Mouse (Mus musculus) myocyte (in vitro differentiated cells): ENCODE data around the gene Tmem132d.

Experiments used
- CEBPB ChIP-seq: IDR thresholded peaks from 2 replicates; pipeline ENCODE4 v1.6.1; 2011; ENCODE audit warnings: mild to moderate bottlenecking, moderate library complexity; ENCODE audit not compliant: poor library complexity, insufficient read depth, severe bottlenecking
- E2F4 ChIP-seq: IDR thresholded peaks from one replicate; pipeline ENCODE4 v1.6.1; 2011; ENCODE audit warnings: mild to moderate bottlenecking, control low read depth, moderate library complexity; ENCODE audit not compliant: insufficient read depth
- MAX ChIP-seq: IDR thresholded peaks from one replicate; pipeline ENCODE4 v1.6.1; 2011; ENCODE audit warnings: low read depth, mild to moderate bottlenecking, control low read depth
- MYOD1 ChIP-seq, 3 experiments: IDR thresholded peaks; one replicate each; pipeline ENCODE4 v1.6.1; 2011; ENCODE audit warnings: control low read depth in 2 of 3, low read depth in 2 of 3, mild to moderate bottlenecking in 2 of 3, moderate library complexity in 1 of 3; ENCODE audit not compliant: insufficient read length in 2 of 3, control insufficient read depth in 1 of 3
- POLR2A ChIP-seq: IDR thresholded peaks from one replicate; pipeline ENCODE4 v1.6.1; 2011; ENCODE audit warnings: low read depth, mild to moderate bottlenecking, control low read depth, moderate library complexity; ENCODE audit not compliant: insufficient read length
- POLR2AphosphoS2 ChIP-seq: IDR thresholded peaks from one replicate; pipeline ENCODE4 v1.6.1; 2011; ENCODE audit warnings: low read depth, control low read depth; ENCODE audit not compliant: insufficient read length
- REST ChIP-seq: IDR thresholded peaks from one replicate; pipeline ENCODE4 v1.6.1; 2011; ENCODE audit warnings: mild to moderate bottlenecking, control low read depth, moderate library complexity; ENCODE audit not compliant: insufficient read depth, insufficient read length
- TCF12 ChIP-seq: IDR thresholded peaks from one replicate; pipeline ENCODE4 v1.6.1; 2011; ENCODE audit warnings: mild to moderate bottlenecking, control low read depth; ENCODE audit not compliant: poor library complexity, insufficient read depth, severe bottlenecking
- TCF3 ChIP-seq: IDR thresholded peaks from one replicate; pipeline ENCODE4 v1.6.1; 2011; ENCODE audit warnings: low read depth, control low read depth; ENCODE audit not compliant: insufficient read length
- USF1 ChIP-seq: IDR thresholded peaks from one replicate; pipeline ENCODE4 v1.6.1; 2011; ENCODE audit warnings: low read depth, mild to moderate bottlenecking, control low read depth, moderate library complexity

DNA sequence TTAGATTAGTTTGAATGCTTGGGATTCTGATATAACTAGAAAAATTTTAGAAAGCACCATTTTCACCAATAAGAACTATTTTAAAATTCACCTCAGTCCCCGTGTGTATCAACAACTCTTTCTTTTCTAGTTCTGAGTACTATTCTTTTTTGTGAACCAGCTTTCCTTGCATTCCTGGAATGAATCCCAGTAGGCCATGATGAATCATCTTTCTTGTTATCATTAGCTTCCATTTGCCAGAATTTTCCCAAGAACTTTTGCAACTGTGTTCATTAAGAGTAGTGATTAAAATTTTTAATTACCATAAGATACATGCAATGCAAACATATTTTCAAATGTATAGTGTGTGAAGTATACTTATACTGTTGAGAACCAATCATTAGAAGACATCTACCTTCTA lies 537.7 kb downstream of the Tmem132d start:
- TF ChIP-seq USF1 (no peak), POLR2A (no peak), MYOD1 (IDR thresholded peaks at IDR 0.05; ENCODE audit: control insufficient read depth in 1 of 3, insufficient read length in 2 of 3, low read depth in 2 of 3) (no peak), TCF12 (no peak), E2F4 (no peak), MAX (no peak), TCF3 (no peak), POLR2AphosphoS2 (no peak), CEBPB (no peak), REST (no peak)
